In genomic region chr10:78590744-78591143, GRCm38 (mm10) we compare ENCODE assay signal across 8 mouse cellular contexts. TPM values are rescaled to one million over a fixed set of nuclear protein-coding genes. Genes with fewer than 3 reads are reported as not detected.
DNase-seq lines count a peak whose midpoint lies in the region; ATAC-seq lines count a peak whose summit lies in the region.

No protein-coding gene starts in this region.

- no peaks in the 10 kb centered on the region for H3K27me3 ChIP-seq in forebrain, embryonic 14.5 days (replicated peaks; ENCODE audit: control insufficient read depth, insufficient read depth, low read length)
- no peaks in the 10 kb centered on the region for H3K27me3 ChIP-seq in lung, embryonic 15.5 days
- H3K27me3 ChIP-seq in stomach, embryonic 15.5 days (replicated peaks): no peaks in the 10 kb centered on the region

- peak; percentile 22 for DNase-seq in cerebellum, adult 9-10 months
- DNase-seq in cerebellum, postnatal 10 days: no peak
- no peak for DNase-seq in forebrain, embryonic 14.5 days (ENCODE audit: low spot score)
- peak; percentile 27 for DNase-seq in induced T-regulatory cell, adult 2 months (ENCODE audit: low read depth)
- DNase-seq in frontal cortex, postnatal 14 days (ENCODE audit: low spot score in 2 of 2): no peak
- DNase-seq in ovary, postnatal 10 days (ENCODE audit: low spot score): no peak

- 0 out of 2 replicates have a peak, but pooled peaks cover 5% of the 10 kb centered on the region for H3K4me1 ChIP-seq in forebrain, embryonic 14.5 days (ENCODE audit: control insufficient read depth, insufficient read depth, low read length)
- H3K4me1 ChIP-seq in lung, embryonic 15.5 days: peaks cover 16% of the 10 kb centered on the region
- peaks cover 7% of the 10 kb centered on the region; the same call in 1 of the 2 replicates for H3K4me1 ChIP-seq in stomach, embryonic 15.5 days

- H3K9me3 ChIP-seq in forebrain, embryonic 14.5 days (replicated peaks; ENCODE audit: control insufficient read depth, low read length): no peaks in the 10 kb centered on the region
- no peaks in the 10 kb centered on the region for H3K9me3 ChIP-seq in lung, embryonic 15.5 days
- H3K9me3 ChIP-seq in stomach, embryonic 15.5 days: no peaks in the 10 kb centered on the region

- 45% methylated on average over 9 of the region's 9 CpGs for WGBS in forebrain, embryonic 14.5 days
- WGBS in lung, embryonic 15.5 days: 9% methylated on average over 9 of the region's 9 CpGs
- WGBS in stomach, embryonic 15.5 days: 21% methylated on average over 9 of the region's 9 CpGs

- H3K4me2 ChIP-seq in forebrain, embryonic 14.5 days (ENCODE audit: low read length): peak overlapping the region; percentile 69
- peak overlapping the region; percentile 62 for H3K4me2 ChIP-seq in lung, embryonic 15.5 days
- peak overlapping the region; percentile 73 for H3K4me2 ChIP-seq in stomach, embryonic 15.5 days

- H3K4me3 ChIP-seq in forebrain, embryonic 14.5 days (ENCODE audit: low read depth, low read length): peak overlapping the region; percentile 43
- H3K4me3 ChIP-seq in lung, embryonic 15.5 days: peak overlapping the region; percentile 89
- H3K4me3 ChIP-seq in stomach, embryonic 15.5 days (replicated peaks): peak overlapping the region; percentile 56

- ATAC-seq in forebrain, embryonic 14.5 days: 0 out of 2 replicates have a peak, but pooled peaks have one; percentile 4
- peak; percentile 24; the same call in 1 of the 2 replicates for ATAC-seq in lung, embryonic 15.5 days (ENCODE audit: borderline replicate concordance, extremely low read depth, low FRiP score, low TSS enrichment)
- 0 out of 2 replicates have a peak, but pooled peaks have one; percentile 32 for ATAC-seq in stomach, embryonic 15.5 days (ENCODE audit: insufficient read depth, low FRiP score, low read depth)

- peak overlapping the region; percentile 71 for H3K9ac ChIP-seq in forebrain, embryonic 14.5 days (ENCODE audit: low read length)
- H3K9ac ChIP-seq in lung, embryonic 15.5 days: peak overlapping the region; percentile 92
- peak overlapping the region; percentile 53 for H3K9ac ChIP-seq in stomach, embryonic 15.5 days

- H3K27ac ChIP-seq in forebrain, embryonic 14.5 days (ENCODE audit: low read depth, low read length): no peak overlapping the region
- H3K27ac ChIP-seq in lung, embryonic 15.5 days: peak overlapping the region; percentile 93
- H3K27ac ChIP-seq in stomach, embryonic 15.5 days: peak overlapping the region; percentile 84

- peaks cover 14% of the 10 kb centered on the region; the same call in 1 of the 2 replicates for H3K36me3 ChIP-seq in forebrain, embryonic 14.5 days (ENCODE audit: control insufficient read depth, insufficient read depth, low read length)
- H3K36me3 ChIP-seq in lung, embryonic 15.5 days: peaks cover 40% of the 10 kb centered on the region
- peaks cover 37% of the 10 kb centered on the region for H3K36me3 ChIP-seq in stomach, embryonic 15.5 days

RNA-seq across cellular contexts. Expression of gene Syde1, which starts 1.0 kb away (rescaled TPM):
- 4.2 and 4.4 TPM in 2 replicates for polyA plus RNA-seq in forebrain, embryonic 14.5 days (2014; fragmentation: Nextera tagmentation; extraction: Ambion mirVana)
- polyA plus RNA-seq in lung, embryonic 15.5 days (2015; fragmentation: Nextera tagmentation; extraction: Ambion mirVana): 19.1 and 21.8 TPM in 2 replicates
- 13.1 and 13.2 TPM in 2 replicates for polyA plus RNA-seq in stomach, embryonic 15.5 days (2015; fragmentation: Nextera tagmentation; extraction: Ambion mirVana)

RNA-seq across cellular contexts. Expression of gene Ilvbl, which starts 16.6 kb away (rescaled TPM):
- polyA plus RNA-seq in forebrain, embryonic 14.5 days (2014; fragmentation: Nextera tagmentation; extraction: Ambion mirVana): 29.3 and 32.8 TPM in 2 replicates
- polyA plus RNA-seq in lung, embryonic 15.5 days (2015; fragmentation: Nextera tagmentation; extraction: Ambion mirVana): 49.0 and 52.2 TPM in 2 replicates
- 52.8 and 55.7 TPM in 2 replicates for polyA plus RNA-seq in stomach, embryonic 15.5 days (2015; fragmentation: Nextera tagmentation; extraction: Ambion mirVana)

RNA-seq across cellular contexts. Expression of gene Olfr1357, which starts 27.1 kb away (rescaled TPM):
- not detected in 2 replicates for polyA plus RNA-seq in forebrain, embryonic 14.5 days (2014; fragmentation: Nextera tagmentation; extraction: Ambion mirVana)
- polyA plus RNA-seq in lung, embryonic 15.5 days (2015; fragmentation: Nextera tagmentation; extraction: Ambion mirVana): not detected in 2 replicates
- polyA plus RNA-seq in stomach, embryonic 15.5 days (2015; fragmentation: Nextera tagmentation; extraction: Ambion mirVana): not detected in 2 replicates

Comparison
In these comparisons a context has a peak if more than half of its experiments do, and no peak if none do; other contexts are left out.
1. DNase-seq: peak in cerebellum, adult 9-10 months (single experiment) and induced T-regulatory cell, adult 2 months (single experiment); none in cerebellum, postnatal 10 days (0 of 2), forebrain, embryonic 14.5 days (single experiment), frontal cortex, postnatal 14 days (0 of 2) and ovary, postnatal 10 days (single experiment).
2. Peak in every context shown above with its lines, with median percentiles within 50 percentile points of each other: ATAC-seq, H3K4me2 ChIP-seq, H3K4me3 ChIP-seq and H3K9ac ChIP-seq.